Mouse (Mus musculus): Measurements from ENCODE around the gene Eno2. TPM values are rescaled to one million over a fixed set of nuclear protein-coding genes. Genes with fewer than 3 reads are reported as not detected.
"Not testable (repeated sequence)": the region's sequence is repeated elsewhere in the genome, so short reads cannot be mapped to it uniquely, and the experiment has no call there.

Eno2 gene
- polyA plus RNA-seq, 1 experiment from 2014 or later = 6.8 TPM

DNA sequence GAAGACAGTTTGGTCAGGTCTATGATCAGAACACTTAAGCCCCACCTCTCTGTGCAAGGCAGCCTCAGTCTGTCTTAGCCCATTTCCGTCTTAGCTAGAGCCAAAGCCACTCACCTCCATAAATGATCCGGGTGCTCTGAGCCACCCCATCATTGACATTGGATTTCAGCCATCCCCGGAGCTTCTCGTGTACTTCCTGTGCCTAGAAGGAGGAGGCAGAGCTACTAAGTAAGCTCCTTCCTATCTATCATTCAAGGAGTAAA lies 41.9 kb upstream of the Eno2 start:
- Histone ChIP-seq H3K9me3 (no peaks in the 10 kb centered on the region), H3K9ac (no peak overlapping the region), H3K27ac (no peak overlapping the region), H3K4me1 (replicated peaks) (peaks cover 39% of the 10 kb centered on the region), H3K4me2 (replicated peaks) (0 out of 2 replicates have a peak overlapping the region, but pooled peaks have one; percentile 79), H3K36me3 (peaks cover 14% of the 10 kb centered on the region), H3K4me3 (replicated peaks) (no peak overlapping the region), H3K27me3 (replicated peaks) (no peaks in the 10 kb centered on the region)
- WGBS = 79% methylated on average over 4 of the region's 4 CpGs
- ATAC-seq = no peak

DNA sequence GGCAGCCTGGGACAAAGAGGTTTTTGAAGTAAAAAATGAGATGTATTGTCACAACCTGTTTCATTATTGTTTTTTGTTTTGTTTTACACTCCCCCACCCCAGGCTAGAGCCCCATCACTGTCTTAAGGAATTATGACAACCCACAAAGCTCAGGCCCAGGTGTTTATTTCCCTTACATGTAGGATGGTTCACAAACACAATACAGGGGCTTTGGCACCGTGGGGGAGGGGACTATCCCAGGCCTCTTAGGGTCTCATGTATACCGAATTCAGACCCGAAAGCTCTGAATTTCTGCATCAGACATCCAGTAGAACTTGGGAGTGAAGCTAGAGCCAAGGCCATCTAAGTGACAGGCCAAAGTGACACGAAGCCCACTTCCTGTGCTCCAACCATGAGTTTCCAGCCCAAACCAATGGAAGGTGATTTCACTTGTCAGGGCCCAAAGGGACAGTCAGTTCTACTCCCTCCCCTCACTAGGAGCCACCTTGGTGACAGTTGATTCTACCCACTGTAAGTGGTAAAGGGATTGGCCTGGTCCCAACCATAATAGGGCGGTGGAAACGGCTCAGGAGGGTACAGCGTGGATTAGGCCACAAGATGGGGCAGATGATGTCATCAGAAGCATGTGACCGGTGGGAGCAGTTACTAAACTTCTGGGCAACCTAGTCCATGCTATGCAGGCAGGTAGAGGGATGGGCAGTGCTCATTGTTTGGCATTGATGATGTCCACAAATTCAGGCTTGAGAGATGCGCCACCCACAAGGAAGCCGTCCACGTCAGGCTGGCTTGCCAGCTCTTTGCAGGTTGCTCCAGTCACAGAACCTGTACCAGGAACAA lies 41.3 kb upstream of the Eno2 start:
- Histone ChIP-seq H3K9ac (0 out of 2 replicates have a peak overlapping the region, but pooled peaks have one; percentile 73), H3K4me2 (replicated peaks) (peak overlapping the region; percentile 97; the same call in 1 of the 2 replicates), H3K4me1 (replicated peaks) (peaks cover 42% of the 10 kb centered on the region), H3K36me3 (peaks cover 14% of the 10 kb centered on the region)
- not testable (repeated sequence) for ATAC-seq; H3K9me3 ChIP-seq; H3K27ac ChIP-seq; H3K4me3 ChIP-seq (replicated peaks); H3K27me3 ChIP-seq (replicated peaks)
- WGBS = 85% methylated on average over 11 of the region's 11 CpGs

DNA sequence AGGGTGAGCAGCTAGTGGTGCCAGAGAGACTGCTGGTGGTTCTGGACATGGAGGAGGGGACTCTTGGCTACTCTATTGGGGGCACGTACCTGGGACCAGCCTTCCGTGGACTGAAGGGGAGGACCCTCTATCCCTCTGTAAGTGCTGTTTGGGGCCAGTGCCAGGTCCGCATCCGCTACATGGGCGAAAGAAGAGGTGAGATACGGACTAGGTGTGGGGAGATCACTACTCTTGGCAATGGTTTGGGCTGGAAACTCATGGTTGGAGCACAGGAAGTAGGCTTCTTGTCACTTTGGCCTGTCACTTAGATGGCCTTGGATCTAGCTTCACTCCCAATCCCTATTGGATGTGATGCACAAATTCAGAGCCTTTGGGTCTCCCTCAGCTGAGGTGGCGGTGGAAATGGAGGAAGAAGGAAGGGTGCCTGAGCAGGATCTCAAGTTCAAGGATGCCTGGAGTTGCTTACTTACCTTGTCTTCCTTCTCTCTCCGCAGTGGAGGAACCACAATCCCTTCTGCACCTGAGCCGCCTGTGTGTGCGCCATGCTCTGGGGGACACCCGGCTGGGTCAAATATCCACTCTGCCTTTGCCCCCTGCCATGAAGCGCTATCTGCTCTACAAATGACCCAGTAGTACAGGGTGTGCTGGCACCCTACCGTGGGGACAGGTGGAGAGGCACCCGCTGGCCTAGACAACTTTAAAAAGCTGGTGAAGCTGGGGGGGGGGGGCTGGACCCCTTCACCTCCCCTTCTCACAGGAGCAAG lies 40.5 kb upstream of the Eno2 start:
- peaks cover 37% of the 10 kb centered on the region for H3K4me1 ChIP-seq (replicated peaks)
- 43% methylated on average over 14 of the region's 14 CpGs for WGBS
- no peak for ATAC-seq
- H3K4me2 ChIP-seq (replicated peaks) = peak overlapping the region; percentile 97
- peak overlapping the region; percentile 73 for H3K9ac ChIP-seq
- H3K36me3 ChIP-seq = peaks cover 11% of the 10 kb centered on the region
- no peaks in the 10 kb centered on the region for H3K27me3 ChIP-seq (replicated peaks)
- no peaks in the 10 kb centered on the region for H3K9me3 ChIP-seq
- peak overlapping the region; percentile 97 for H3K27ac ChIP-seq
- peak overlapping the region; percentile 63 for H3K4me3 ChIP-seq (replicated peaks)

DNA sequence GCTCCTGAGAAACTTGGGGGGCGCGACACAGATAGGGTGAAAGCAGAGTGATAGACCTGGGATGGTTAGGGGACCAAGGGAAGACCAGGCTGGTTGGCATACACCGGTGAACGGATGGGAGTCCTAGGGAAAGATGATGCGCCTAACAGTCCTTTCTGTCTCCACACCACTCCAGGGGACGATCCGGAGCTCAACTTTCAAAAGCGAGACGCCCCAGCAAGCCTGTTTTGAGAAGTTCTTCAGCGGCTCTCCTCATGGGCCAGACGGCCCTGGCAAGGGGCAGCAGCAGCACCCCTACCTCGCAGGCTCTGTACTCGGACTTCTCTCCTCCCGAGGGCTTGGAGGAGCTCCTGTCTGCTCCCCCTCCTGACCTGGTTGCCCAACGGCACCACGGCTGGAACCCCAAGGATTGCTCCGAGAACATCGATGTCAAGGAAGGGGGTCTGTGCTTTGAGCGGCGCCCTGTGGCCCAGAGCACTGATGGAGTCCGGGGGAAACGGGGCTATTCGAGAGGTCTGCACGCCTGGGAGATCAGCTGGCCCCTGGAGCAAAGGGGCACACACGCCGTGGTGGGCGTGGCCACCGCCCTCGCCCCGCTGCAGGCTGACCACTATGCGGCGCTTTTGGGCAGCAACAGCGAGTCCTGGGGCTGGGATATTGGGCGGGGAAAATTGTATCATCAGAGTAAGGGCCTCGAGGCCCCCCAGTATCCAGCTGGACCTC lies 39.7 kb upstream of the Eno2 start:
- Histone ChIP-seq H3K4me1 (replicated peaks) (peaks cover 30% of the 10 kb centered on the region), H3K9me3 (no peaks in the 10 kb centered on the region), H3K36me3 (peaks cover 11% of the 10 kb centered on the region), H3K9ac (peak overlapping the region; percentile 73), H3K4me2 (replicated peaks) (peak overlapping the region; percentile 97), H3K27ac (peak overlapping the region; percentile 97), H3K4me3 (replicated peaks) (peak overlapping the region; percentile 63), H3K27me3 (replicated peaks) (no peaks in the 10 kb centered on the region)
- ATAC-seq = peak; percentile 16
- WGBS = under 1% methylated on average over 35 of the region's 35 CpGs

DNA sequence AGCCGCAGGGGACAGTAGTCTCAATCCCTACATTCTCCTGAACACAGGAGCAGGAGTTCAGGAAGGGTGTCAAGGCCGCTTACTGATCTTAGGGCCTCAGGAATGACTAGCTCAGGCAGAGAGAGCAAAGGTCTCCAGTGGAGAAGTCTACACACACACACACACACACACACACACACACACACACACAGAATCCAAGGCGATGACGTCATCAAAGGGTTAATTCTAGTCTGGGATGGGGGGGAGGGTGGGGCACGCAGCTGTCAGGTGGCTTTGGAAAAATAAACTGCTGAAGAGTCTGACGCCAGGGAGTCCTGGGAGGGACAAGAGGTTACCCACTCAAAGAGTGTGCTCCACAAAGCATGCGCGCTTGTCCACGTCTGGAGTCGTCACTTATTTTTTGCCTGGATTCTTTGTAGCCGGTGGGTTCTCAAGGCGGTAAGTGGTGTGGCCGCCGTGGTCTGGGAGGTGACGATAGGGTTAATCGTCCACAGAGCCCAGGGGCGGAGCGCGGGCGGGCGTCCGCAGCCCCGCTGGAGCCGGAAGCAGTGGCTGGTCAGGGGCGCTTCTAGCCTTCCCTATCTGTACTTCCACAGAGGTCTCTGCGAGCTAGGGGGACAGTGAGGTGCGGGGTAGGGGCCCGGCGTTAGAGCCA lies 39.0 kb upstream of the Eno2 start, which contains the start of gene Spsb2:
Gene Spsb2 (plus strand): TSS at position 304 of the 655 bp plus-strand sequence.
- no peaks in the 10 kb centered on the region for H3K9me3 ChIP-seq
- 3% methylated on average over 29 of the region's 29 CpGs for WGBS

DNA sequence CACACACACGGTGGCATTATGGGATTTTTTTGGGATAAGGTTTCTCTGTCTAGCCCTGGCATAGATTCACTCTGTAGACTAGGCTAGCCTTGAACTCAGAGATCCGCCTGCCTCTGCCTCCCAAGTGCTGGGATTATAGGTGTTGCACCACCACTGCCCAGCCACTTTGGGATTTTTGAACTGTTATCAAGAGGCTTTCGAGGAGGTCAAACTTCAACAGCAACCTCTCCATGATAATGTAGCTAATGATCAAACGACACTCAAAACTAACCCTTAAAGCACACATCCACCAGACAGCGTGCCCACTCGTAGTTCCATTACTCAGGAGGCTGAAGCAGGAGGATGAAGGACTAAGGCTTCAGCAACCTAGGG lies 38.5 kb upstream of the Eno2 start:
- peaks cover 11% of the 10 kb centered on the region for H3K36me3 ChIP-seq
- WGBS = 63% methylated on average over 6 of the region's 6 CpGs
- H3K27ac ChIP-seq = peak overlapping the region; percentile 97
- no peak for ATAC-seq
- H3K27me3 ChIP-seq (replicated peaks) = no peaks in the 10 kb centered on the region
- H3K9me3 ChIP-seq = no peaks in the 10 kb centered on the region
- peaks cover 29% of the 10 kb centered on the region for H3K4me1 ChIP-seq (replicated peaks)
- H3K4me2 ChIP-seq (replicated peaks) = peak overlapping the region; percentile 97
- peak overlapping the region; percentile 63 for H3K4me3 ChIP-seq (replicated peaks)
- no peak overlapping the region for H3K9ac ChIP-seq

More for the DNA sequence above, 39.0 kb upstream of the Eno2 start, which contains the start of gene Spsb2:
- H3K27ac ChIP-seq = peak within 1 kb of the TSS; percentile 97
- H3K4me2 ChIP-seq (replicated peaks) = peak within 1 kb of the TSS; percentile 97
- H3K9ac ChIP-seq = peak within 1 kb of the TSS; percentile 73
- no peaks in the 10 kb centered on the region for H3K27me3 ChIP-seq (replicated peaks)
- H3K36me3 ChIP-seq = peaks cover 11% of the 10 kb centered on the region
- peak within 1 kb of the TSS; percentile 63 for H3K4me3 ChIP-seq (replicated peaks)
- peak; percentile 67 for ATAC-seq
- H3K4me1 ChIP-seq (replicated peaks) = peaks cover 29% of the 10 kb centered on the region

DNA sequence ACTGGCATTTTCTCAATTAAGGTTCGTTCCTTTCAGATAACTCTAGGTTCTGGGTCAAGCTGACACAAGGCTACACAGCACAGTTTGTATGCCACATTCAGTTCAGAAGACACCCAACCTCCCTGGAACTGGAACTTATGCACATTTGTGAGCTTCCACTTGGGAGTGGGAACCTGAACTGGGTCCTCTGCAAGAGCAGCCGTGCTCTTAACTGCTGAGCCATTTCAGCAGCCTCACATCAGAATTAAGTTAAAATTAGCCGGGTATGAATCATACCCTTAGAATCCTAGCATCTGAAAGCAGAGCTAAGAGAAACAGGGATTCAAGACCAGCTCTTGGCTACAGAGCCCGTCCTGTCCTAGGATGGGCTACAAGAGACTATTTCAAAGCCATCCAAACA lies 37.9 kb upstream of the Eno2 start:
- Histone ChIP-seq H3K4me1 (replicated peaks) (peaks cover 25% of the 10 kb centered on the region), H3K4me3 (replicated peaks) (no peak overlapping the region), H3K36me3 (peaks cover 11% of the 10 kb centered on the region), H3K4me2 (replicated peaks) (no peak overlapping the region), H3K27ac (0 out of 2 replicates have a peak overlapping the region, but pooled peaks have one; percentile 97), H3K9me3 (no peaks in the 10 kb centered on the region), H3K9ac (no peak overlapping the region), H3K27me3 (replicated peaks) (no peaks in the 10 kb centered on the region)
- 77% methylated on average over 4 of the region's 4 CpGs for WGBS
- ATAC-seq = no peak

DNA sequence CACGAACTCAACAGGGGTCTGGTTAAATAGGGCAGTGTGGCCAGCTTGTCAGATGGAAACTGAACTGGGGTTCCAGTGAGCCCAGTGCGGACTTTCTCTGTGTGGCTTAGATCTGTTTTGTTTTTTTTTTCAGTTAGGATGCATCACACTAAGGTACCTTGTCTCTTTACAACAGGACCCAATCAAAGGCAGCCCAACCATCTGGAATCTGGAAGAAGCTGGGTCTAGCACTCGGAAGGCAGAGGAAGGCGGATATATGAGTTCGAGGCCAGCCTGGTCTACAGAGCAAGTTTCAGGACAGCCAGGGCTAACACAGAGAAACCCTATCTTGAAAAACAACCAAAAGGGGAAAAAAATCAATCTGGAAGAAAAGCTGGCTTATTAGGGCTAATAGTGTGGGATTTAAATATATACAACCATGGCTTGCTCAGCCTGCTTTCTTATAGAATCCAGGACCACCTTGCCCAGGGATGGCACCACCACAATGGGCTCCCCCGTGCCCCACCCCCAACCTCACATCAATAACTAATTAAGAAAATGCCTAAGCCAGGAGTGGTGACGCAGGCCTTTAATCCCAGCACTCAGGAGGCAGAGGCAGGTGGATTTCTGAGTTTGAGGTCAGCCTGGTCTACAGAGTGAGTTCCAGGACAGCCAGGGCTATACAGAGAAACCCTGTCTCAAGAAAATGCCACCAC lies 37.1 kb upstream of the Eno2 start:
- H3K9me3 ChIP-seq = no peaks in the 10 kb centered on the region
- WGBS = 83% methylated on average over 7 of the region's 7 CpGs
- ATAC-seq = no peak
- H3K27ac ChIP-seq = peak overlapping the region; percentile 88
- H3K4me2 ChIP-seq (replicated peaks) = peak overlapping the region; percentile 64
- H3K4me1 ChIP-seq (replicated peaks) = peaks cover 17% of the 10 kb centered on the region
- 0 out of 2 replicates have a peak overlapping the region, but pooled peaks have one; percentile 3 for H3K4me3 ChIP-seq (replicated peaks)
- peaks cover 4% of the 10 kb centered on the region for H3K36me3 ChIP-seq
- no peak overlapping the region for H3K9ac ChIP-seq
- H3K27me3 ChIP-seq (replicated peaks) = no peaks in the 10 kb centered on the region

DNA sequence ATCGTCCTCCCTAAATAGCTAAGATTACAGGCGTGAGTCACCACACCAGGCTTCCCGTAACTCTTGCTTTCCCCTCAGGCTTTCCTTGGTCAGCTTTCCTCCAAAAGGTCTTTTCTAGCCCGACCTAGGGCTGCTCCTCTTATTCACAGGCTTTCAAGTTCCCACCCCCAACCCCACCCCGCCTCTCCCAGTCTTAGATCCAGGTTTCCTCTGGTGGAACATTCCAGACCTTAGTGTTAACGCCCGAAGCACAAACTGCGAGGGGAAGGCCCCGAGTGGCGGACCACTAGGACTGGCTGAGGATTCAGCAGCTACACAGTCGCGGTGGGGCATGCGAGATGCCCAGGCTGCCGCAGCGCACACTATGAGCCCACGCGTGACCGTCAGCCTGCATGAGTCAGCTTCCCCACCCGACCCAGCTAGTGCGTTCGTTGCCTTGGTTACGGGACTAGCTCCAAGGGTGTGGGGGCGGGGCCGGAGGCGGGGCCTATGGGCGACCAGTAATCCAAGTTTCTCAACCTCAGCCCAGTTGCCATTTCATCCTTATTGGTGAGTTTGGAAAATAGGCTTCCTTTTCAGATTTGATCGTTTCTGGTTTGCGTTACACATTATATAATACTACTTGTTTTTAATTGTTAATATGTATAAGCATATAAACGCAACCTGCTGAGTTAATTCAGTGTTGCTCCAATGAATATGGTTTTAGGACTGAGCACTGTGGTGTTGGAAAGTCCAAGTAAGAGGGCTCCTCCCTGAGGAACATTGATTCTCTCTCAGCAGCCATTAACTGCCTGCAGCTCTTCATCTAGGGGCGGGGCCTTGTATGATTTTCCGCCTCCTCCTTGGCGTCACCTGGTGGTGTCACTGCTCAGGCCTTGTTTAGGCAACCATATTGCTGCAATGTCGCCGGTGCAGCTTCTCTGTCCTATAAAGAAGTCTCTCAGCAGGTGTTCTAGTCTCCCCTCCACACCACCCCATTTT lies 36.2 kb upstream of the Eno2 start:
- Histone ChIP-seq H3K36me3 (no peaks in the 10 kb centered on the region), H3K27me3 (replicated peaks) (no peaks in the 10 kb centered on the region), H3K4me3 (replicated peaks) (peak overlapping the region; percentile 41), H3K4me1 (replicated peaks) (peaks cover 15% of the 10 kb centered on the region), H3K4me2 (replicated peaks) (peak overlapping the region; percentile 64), H3K9ac (peak overlapping the region; percentile 45), H3K27ac (peak overlapping the region; percentile 88), H3K9me3 (no peaks in the 10 kb centered on the region)
- peak; percentile 85 for ATAC-seq
- 2% methylated on average over 34 of the region's 34 CpGs for WGBS

DNA sequence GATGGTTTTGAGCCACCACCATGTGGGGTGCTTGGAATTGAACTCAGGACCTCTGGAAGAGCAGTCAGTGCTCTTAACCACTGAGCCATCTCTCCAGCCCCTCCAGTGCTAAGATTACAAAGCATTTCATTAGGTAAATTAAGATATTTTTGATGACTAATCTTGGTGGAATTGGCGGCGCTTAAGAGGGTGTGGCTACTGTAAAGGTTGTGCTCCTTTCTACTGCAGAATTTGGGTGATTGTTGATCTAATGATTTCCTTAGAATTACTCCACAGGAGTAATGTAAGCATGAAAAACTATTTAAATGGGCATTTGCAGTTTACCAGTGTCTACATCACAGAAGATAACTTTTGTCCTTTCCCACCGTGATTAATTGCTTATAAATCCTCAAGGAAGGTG lies 34.9 kb upstream of the Eno2 start:
- H3K9me3 ChIP-seq = no peaks in the 10 kb centered on the region
- H3K9ac ChIP-seq = no peak overlapping the region
- H3K36me3 ChIP-seq = no peaks in the 10 kb centered on the region
- 0 out of 2 replicates have a peak overlapping the region, but pooled peaks have one; percentile 64 for H3K4me2 ChIP-seq (replicated peaks)
- H3K27me3 ChIP-seq (replicated peaks) = no peaks in the 10 kb centered on the region
- H3K4me1 ChIP-seq (replicated peaks) = peaks cover 7% of the 10 kb centered on the region
- ATAC-seq = no peak
- no peak overlapping the region for H3K4me3 ChIP-seq (replicated peaks)
- 88% methylated on average over 3 of the region's 3 CpGs for WGBS
- no peak overlapping the region for H3K27ac ChIP-seq
